Mouse (Mus musculus) embryo, embryonic 10 days (tissue): ENCODE results near the gene Nptn.
A peak's percentile ranks its signal among the peaks of the same experiment; 100 is the strongest.
"Not testable (repeated sequence)": the region's sequence is repeated elsewhere in the genome, so short reads cannot be mapped to it uniquely, and the experiment has no call there.

Experiments used
- DNase-seq: peaks from one replicate; pipeline ENCODE4 v3.0.0-alpha.2; 2015; ENCODE audit warnings: low spot score

The Nptn gene

DNA sequence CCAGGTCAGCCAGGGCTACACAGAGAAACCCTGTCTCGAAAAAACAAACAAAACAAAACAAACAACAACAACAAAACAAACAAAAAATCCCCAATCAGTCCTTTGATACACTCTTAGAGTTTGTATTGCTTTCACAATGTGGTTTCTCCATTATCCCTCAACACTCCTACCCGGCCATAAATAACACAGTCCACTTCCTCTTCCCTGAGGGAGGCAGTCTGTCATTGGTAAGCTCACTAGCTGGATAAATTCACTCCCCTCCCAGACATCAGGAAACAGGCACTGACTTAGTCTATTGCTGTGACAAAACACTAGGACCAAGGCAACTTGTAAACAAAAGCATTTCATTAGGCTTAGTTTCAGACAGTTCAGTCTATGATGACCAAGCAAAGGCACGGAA, 21.8 kb upstream of the Nptn start:
- DNase-seq, result no peak

DNA sequence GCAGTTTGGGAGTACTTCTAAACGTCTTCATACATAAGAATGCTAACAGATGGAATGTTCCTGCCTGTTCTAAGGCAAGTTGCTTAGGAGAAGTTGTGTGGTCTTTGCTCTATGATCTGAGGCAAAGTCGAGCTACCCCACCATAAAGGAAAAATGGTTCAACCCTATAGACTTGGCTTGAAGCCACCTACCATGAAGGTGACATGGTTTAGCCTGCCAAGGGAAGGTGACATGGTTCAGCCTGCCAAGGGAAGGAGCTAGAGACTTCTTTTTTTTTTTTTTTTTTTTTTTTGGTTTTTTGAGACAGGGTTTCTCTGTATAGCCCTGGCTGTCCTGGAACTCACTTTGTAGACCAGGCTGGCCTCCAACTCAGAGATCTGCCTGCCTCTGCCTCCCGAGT, 16.1 kb upstream of the Nptn start:
- not testable (repeated sequence) for DNase-seq

DNA sequence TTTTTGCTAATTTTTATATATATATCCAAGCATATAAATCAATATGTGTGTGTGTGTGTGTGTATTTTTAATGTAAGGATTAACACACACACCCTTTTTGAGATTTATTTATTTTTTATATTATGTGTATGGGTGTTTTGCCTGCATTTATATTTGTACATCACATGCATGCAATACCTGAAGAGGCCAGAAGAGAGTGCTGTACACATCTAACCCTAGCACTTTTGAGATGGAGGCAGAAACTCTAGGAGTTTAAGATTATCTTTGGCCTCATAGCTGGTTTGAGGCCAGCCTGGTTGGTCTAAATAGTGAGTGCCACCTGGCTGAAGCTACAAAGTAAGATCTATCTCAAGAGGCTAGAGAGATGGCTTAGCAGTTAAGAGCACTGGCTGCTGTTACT, 14.4 kb upstream of the Nptn start:
- peak; percentile 53 for DNase-seq

DNA sequence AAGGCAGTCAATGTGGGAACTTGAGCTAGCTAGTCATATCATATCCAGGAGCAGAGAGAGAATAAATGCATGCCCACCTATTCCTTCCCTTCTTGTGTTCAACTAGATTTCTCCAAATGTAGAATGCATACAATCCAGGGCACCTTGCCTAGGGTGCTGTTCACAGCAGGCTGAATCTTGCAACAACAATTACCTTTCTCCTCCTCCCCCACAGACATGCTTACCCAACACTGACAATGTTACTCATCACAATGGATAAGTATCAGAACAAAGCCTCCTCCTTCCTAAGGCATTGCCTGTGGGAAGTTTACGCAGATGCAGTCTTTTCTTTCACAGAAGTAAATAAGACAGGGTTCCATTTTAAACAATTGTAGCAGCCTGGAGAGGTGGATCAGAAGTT, 11.0 kb upstream of the Nptn start:
- DNase-seq, result no peak

DNA sequence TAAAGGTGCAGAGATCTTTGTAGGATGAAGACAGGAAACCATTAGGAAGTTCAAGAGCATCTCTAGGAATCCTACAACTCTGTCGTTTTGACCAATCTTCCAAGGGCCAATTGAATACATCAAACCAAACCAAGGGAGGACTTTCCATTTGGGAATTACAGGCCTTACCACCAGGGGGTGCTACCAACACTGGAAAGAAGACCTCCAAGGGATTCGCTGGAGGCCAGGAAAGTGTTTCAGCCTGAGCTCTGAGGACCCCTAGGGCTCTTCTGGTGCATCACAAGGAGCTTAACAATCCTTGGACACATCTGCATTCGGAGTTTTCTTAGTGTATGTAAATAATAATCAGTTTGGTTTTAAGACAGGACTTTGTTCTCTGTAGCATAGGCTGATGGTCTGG, 3.4 kb upstream of the Nptn start:
- peak; percentile 92 for DNase-seq

DNA sequence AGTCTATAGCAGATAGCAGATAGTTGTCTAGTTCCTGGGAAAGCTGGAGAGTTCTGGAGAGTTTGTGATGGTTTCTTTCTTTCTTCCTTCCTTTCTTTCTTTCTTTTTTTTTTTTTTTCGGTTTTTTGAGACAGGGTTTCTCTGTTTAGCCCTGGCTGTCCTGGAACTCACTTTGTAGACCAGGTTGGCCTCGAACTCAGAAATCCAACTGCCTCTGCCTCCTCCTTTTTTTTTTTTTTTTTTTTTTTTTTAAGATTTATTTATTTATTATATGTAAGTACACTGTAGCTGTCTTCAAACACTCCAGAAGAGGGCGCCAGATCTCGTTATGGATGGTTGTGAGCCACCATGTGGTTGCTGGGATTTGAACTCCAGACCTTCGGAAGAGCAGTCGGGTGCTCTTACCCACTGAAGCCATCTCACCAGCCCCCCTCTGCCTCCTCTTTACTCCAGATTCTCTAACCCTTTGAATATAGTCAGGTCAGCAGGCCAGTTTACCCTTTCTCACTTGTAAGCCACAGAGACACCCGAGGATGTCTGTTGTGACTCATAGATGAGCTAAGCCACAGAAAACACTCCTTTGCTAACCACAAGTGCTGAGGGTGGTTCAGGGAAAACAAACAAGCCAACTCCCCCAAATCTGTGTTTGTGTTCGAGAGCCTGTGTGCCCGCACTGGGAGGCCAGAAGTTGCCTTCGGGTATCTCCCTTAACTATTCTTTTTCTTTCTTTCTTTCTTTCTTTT, 1.4 kb upstream of the Nptn start:
- not testable (repeated sequence) for DNase-seq

DNA sequence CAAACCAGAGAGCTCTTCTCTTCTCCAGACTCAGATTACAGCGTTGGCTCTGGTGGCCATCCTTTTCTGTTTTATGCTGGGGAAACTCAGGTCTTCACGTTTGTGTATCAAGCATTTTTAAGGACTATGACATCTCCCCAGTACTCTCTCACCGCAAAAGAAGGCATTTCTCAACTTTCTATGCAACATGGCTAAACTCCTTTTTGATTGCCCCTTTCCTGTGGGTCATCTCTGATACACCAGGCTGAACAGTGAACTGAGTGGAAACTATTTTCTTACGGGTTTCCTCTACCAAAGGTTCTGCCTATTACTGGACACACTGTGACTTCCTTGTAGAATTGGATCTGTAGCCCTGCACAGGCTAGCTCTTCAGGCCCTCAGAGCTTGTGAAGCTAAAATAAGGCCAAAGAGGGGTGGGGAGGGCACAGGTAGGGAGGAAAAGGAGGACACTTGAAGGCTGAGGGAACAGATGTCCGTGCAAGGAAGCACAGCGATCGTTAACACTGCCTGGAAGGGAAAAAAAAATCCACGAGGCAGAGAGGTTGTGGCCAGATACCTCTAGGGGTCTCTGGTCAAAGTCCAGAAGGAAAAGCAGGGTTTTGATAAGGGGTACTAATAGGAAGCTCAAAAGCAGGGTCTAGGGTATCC, 633 bp upstream of the Nptn start:
- DNase-seq, result no peak

DNA sequence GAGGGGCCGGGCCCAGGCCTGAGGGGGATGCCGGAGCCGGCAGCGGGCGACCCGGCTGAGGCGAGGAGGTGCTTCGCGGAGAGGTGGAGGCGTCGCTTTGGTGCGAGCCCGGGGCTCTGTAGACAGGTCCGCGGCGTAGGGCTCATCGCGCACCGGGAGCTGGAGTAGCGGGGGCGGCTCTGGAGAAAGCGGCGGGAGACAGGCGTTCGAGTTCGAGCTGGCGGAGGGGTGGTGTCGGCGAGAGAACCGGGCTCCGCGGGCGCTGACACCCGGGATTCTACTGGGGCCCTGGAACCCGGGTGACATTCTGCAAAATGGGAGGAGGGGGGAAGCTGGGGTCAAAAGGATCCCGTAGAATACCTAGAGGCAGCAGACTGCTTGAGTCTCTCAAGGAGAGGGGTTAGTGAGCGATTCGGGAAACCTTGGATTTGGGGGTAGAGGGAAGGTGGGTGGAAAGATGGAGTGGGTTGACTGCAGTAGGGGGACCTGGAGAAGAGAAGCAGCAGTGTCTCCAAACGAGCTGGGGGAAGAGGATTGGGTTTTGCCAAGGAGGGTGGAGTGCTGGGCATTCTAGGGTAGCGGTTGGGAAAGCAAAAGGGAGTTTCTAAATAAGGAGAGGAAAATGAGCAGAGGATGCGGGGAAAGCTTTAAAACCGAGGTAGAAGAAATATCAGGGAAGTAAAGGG, 684 bp downstream of the Nptn start:
- DNase-seq, result peak; percentile 25

DNA sequence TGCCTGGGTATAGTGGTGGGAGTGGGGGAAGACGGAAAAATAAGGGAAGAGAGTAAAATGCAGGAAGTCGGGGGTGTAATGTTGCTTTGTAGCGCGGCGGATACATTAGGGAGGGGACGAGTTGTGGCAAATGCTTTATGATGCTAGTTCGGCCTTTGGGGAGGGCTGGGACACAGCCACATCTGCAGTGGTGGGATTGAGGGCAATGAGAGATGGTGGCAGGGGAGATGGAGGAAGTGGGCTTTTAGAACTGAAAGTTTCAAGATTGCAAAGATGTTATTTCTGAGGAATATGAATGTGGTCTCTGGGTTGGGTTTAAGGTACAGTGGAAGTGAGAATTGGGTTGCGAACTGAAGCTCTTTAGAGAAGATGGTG, 1.2 kb downstream of the Nptn start:
- DNase-seq, result peak; percentile 34

DNA sequence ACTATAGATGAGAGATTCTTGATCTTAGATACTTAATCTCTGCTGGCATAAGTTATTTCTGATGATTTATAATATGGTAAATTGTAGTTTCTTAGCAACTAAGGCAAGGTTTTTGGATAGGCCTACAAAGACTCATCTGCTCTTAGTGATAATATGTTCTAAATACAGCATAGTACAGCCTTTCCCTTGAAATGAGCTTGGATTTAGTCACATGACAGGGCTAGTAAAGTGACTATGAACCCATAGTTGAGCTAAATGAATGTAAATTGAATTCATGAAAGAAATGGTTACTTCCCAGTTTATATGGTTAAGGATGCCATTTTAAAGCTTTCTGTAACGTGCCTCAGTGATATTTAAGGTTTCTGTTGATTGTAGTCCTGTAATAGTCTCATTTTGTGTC, 2.3 kb downstream of the Nptn start:
- DNase-seq, result no peak

DNA sequence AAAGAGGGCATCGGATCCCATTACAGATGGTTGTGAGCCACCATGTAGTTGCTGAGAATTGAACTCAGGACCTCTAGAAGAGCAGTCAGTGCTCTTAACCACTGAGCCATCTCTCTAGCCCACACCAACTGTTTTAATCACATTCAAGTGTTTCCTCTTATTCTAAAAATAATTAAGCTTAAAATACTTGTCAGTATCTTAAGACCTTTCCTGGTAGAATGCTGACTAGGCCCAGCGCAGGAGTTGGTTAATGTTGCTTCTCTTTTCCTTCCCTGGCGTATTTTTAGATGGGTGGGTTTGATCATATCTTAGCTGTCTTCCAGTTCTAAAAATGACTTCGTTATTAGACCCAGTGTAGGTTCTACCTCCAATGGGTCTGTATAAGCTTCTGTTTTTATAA, 6.6 kb downstream of the Nptn start:
- no peak for DNase-seq

DNA sequence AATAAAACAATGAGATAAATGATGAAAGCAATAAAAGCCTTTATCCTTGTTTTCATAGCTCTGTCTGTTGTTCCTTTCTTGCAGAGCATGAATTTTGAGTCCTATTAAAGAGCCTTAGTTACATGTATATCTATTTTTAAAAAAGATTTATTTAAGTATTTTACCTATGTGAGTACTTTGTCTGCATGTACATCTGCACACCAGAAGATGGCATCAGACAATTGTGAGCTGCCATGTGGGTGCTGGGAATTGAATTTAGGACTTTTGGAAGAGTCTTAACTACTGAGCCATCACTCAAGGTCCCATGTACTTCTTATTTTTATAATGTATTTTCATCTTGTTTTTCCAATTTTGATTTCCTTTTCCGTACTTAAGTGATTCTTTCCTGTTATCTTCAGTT, 13.3 kb downstream of the Nptn start:
- DNase-seq, result no peak

DNA sequence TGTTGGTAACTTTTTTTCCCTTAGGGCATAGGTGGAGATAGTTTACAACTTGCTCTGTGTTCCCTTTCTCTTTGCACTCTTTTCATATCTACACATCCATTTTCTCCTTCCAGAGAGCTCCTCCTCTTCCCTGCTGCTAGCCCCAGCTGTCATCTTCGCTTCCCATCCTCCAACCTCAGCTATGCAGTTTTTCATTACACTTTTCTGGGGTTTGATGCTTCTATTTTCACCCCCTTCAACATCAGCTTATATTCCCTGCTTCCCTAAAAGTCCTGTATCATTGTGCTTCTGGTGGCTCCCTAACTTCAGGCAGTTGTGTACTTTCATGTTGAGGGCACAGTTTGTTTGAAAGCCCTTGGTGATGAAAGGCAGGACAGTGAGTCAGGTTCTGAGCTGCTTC, 31.8 kb downstream of the Nptn start:
- no peak for DNase-seq

DNA sequence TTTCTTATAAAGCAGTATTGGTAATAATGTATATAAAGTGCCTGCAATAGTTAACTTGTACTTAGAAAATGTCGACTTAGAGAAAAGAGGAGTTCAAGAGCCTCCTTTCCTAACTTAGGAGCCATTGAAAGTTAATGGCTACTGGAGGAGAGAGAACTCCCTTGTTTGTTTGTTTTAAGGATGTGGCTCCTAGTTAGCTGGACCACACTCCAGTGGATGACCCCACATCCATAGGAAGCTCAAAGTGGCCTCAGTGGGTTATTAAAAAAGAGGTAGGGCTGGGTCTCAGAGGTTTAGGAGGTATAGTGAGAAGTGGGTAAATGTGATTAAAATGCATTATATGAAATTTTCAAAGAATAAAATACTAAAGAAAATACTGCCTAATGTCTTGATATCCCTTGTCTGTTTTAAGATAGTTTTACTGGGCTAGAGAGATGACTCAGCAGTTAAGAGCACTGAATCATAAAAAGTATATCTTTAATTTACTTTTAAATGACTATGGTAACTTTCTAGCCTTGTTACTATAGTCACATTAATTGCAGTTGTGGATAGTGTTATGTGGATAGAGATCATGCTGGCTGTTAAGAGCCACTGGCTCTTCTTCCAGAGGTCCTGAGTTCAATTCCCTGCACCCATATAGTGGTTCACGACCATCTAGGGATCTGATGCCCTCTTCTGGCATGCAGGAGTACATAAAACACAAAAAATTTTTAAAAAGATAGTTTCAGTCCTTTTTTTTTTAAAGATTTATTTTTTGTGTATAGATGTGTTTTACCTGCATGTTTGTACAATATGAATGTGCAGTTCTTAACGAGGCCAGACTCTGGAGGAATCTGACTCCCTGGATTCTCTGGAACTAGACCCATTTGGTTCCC, 33.3 kb downstream of the Nptn start:
- DNase-seq, result no peak

DNA sequence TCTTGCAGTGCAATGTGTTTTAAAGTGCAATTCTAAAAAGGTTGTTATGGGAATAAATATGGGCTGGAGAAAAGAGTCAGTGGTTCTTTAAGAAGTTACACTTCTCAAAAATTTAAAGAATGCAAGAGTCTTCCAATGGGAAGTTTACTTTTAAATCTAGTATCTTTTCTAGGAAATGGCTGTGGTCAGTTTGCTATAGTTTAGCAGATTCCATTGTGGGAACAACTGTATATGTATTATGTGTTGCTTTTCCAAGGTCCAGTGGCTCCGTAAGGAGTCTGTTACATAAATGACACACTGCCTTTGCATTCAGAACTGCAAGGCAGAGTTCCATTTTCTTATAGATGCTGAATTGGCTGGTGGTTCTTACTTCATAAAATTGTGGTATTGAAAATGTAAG, 41.0 kb downstream of the Nptn start:
- no peak for DNase-seq

DNA sequence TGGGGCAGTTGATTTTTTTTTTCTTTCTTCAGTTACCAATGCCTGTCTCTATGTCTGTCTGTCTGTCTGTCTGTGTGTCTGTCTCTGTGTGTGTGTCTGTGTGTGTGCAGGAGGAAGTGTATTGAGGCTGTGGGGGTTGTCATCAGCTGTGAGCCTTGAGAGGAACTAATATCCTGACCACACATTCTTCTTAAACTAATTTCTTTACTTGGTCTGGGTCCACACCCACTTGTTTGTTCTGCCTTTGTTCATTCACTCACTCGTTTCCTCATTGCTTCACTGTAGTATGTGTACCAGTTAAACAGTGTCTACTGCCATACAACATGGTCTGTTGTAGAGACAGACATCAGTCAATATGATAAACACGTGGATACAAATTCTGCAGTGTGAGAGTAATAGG, 45.2 kb downstream of the Nptn start:
- DNase-seq, result no peak

DNA sequence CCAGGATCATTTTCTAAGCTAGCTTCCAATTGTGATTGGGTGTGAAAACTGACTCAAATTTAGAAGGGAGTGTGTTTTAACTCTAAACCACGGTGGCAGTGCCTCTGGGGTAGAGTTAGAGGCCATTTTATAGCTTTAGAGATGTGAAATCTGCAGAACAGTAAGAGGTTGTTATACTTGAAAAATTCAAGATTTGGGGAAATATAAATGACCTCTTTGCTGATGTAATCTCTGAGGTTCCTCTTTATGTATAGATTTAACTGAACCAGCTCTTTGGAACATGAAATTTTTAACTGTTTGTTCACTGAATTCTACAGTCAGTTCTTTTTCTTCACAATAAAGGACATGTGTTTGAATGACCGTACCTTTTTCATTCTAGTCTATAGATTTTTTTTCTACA, 48.4 kb downstream of the Nptn start:
- DNase-seq, result no peak

DNA sequence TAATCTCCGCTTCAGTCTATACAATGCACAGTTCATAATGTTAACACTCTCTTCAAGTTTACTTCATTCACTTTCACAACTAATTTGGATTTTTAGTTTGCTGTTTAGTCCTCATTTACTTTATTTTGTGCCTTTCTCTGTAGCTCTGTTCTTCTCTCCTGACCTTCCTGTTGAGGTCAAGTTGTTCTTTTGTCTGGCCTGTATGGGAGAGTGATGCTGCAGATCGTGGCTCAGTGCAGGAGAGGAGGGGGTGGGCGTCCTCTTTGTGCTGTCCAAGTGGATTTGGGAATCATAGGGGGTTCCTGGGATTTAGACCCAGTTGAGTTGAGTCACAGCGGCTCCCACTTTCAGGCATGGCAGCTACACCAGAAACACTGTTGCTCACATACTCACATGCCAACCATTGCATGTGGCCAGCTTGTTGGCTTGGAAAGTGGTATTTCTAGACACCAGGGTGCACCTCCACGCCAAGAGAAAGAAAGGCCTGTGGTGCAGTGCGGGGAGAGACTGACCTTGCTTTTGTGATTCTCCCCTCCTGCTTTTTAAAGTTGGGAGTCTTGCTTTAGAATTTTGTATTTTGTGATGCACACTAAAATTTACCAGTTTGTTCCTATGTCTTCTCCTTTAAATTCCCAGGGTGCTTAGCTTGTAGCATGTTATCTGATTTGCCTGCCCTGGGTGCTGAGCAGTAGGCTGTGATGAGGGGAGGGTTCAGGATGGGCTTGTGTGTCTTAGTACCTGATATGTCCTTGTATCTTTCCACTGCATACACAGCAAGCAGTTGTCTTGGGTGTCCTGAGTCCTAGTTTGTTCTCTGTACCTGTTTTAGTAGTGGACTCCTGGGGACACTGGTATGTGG, 66.6 kb downstream of the Nptn start:
- DNase-seq, result no peak

DNA sequence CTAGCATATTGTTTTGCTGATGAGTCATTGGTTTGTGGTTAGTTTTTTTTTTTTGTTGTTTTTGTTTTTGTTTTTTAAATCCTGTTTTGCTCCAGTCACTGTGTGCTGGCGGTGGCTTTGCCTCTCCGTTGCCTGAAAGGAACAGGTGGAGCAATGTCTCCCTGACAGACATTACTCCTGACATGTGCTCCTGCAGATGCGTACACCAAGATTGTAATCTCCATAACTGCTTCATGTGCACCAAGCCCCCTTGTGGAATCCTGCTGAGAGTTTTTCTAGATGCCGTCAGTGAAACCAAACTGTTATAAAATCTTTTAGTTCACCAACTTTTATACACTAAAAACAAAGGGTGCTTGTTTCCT, 67.2 kb downstream of the Nptn start:
- no peak for DNase-seq

DNA sequence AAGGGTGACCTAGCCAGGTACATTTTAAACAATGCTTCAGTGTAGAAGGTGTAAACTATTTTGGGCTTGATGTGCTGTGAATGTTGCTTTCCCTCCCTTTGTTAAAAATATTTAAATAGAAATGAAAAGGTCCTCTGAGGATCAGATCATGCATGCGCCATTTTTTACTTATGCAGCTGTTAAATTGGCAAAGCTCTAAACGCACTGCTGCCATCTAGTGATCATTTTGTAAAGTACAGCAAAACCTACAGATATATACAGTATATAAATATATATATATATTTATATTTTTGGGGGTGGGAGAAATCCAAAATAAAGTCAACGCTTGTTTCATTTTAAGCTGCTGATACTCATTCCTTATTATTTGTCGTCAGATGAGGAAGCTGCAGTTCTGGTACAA, 70.0 kb downstream of the Nptn start:
- DNase-seq, result peak; percentile 81

DNA sequence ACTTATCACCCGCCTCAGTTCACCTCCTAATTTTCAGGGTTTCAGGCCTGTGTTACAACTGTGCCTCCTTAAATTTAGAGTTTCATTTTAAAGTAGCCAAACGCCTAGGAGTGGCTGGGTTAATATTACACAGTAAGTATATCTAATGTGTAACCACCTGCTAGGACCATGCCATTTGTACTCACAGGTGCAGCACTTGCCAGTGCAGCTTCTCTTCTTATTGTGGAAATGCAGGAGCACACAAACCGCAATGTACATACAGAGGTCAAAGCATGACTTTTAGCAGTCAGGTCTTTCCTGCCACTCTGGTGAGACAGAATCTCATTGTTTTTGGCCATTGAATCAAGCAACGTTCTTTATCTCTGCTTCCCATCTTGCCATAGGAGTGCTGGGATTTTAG, 72.5 kb downstream of the Nptn start:
- DNase-seq, result no peak

DNA sequence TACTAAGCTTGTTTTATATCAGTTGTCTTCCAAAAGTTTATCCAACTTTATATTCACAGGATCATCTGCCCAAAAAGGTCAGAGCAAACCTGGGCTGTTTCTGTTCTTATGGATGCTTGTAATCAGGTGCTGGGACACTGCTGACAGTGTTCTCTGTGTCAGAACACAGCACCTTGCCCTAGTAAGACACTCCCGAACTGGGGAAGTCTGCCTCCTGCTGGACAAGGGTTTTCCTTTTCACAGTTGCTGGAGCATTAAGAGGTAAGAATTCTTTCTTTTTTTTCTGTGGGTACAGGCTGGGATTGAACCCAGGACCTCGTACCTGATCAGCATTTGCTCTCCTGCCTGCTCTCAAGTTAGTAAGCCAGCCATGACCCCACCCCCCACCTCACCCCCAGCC, 74.4 kb downstream of the Nptn start:
- DNase-seq, result no peak
